Mouse (Mus musculus): ENCODE data around the gene Smpd3.

Smpd3 gene

DNA sequence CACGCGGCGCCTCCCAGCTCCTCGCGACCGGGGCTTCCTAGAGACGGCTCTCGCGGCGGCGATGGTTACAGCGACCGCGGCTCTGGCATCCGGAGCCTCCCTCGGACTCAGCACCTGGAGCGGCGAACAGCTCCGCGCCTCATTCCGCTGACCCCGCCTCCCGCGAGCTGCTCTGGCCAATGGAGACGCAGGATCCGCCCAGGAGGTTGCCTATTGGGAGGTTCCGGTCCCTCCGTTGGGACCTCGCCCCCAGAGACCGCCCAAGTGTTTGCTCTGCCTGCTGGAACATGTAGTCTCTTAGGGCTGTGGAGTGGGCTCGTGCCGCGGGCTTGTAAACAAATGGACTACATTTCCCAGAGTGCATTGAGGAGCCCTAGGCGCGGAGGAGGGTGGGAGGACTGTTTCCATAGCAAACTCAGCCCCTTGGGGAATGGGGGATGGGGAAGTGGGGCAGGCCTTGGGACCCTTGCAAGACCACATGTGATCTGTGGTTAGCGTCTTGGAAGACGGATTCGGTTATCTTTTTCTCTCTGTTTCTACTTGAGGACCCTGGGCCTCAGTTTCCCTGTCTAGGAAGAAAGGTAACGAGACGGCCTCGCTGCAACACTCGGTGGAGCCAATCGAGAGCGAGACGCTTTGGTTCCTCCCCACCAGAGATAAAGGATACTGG lies at the start of gene Smpd3:
Gene Smpd3, minus strand, starts transcription at position 137 of the 670 bp plus-strand sequence.
- DNase-seq (ENCODE audit: low spot score), result peak; percentile 96

DNA sequence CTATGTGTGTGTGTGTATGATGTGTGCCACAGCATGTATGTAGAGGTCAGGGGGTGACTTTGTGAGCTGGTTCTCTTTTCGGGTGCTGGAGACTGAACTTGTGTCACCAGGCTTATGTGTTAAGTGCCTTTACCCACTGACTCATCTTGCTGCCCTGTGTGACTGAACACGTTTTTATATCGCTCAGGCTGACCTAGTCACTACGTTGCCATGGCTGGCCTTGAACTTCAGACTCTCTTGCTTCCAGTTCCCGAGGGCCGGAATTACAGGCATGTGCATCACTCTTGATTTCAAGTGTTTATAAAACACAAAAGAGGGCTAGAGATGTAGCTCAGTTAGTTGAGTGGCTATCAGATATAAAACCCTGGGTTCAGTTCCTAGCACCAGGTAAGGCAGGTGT lies 43.2 kb upstream of the Smpd3 start:
- no peak for DNase-seq (ENCODE audit: low spot score)

GRCm38 (mm10) chr8:106379357-106379756 lies 41.6 kb upstream of the Smpd3 start:
- DNase-seq (ENCODE audit: low spot score), result no peak

DNA sequence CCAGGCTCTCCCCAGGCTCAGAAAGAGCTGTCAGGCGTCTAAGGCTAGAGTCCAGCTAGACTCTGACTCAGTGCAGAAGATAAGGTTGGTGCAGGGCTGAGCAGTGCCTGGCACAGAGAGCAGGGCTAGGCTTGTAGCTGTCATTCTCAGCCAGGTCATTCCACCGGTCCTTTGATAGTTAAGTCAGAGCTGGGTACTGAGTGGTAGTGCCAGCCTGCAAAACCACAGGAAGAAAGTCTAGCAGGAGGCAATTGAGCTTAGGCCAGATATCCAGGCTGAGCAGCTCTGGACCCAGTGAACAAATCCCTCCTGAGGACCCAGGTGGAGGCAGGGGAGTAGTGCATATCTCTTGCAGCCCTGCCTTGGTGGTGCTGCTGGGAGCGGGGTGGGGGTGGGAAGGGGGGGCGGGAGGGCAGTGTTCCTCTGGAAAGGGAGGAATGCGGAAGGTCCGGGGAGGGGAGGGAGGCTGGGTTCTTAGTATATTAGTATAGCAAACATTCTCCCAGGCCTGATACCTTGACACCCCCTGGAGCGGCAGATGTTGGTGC lies 40.8 kb upstream of the Smpd3 start:
- DNase-seq (ENCODE audit: low spot score), result no peak

GRCm38 (mm10) chr8:106376862-106377261 lies 39.1 kb upstream of the Smpd3 start:
- DNase-seq (ENCODE audit: low spot score), result no peak

- DNase-seq (ENCODE audit: low spot score), result no peak
Observed at GRCm38 (mm10) chr8:106375957-106376356, 38.2 kb upstream of the Smpd3 start.

DNA sequence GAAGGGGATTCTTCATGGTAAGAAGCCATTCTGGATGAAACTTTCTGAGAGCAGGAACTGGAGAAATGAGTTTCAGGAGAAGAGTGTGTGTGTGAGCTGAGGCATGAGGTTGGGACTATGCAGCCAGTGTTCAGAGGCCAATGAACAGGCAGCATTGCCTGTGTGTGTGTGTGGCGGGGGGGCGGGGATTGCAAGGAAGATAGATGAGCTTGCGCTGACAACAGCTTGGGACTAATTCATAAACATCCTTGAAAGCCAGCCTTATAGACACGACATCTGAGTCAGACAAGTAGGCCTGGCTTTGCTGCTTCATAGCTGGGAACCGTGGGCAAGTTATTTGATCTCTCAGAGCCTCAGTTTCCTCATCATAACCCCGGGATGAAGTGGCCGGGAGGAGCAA lies 31.3 kb upstream of the Smpd3 start:
- DNase-seq (ENCODE audit: low spot score), result no peak

DNA sequence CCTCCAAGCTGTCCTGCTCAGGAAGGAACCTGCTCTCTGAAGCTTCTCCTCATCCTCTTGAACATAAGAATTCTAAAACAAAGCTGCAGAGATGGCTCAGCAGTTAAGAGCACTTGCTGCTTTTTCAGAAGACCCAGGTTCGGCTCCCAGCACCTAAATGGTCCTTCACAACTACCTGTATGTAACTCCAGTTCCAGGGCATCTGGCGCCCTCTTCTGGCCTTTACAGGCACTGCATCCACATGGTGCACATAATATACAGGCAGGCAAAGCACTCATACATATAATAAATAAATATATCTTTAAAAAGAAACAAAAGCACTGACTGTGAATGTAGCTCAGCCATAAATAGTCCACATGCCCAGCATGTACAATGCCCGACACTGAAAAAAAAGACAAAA lies 30.7 kb upstream of the Smpd3 start:
- no peak for DNase-seq (ENCODE audit: low spot score)

GRCm38 (mm10) chr8:106364837-106365236 lies 27.0 kb upstream of the Smpd3 start:
- no peak for DNase-seq (ENCODE audit: low spot score)

DNA sequence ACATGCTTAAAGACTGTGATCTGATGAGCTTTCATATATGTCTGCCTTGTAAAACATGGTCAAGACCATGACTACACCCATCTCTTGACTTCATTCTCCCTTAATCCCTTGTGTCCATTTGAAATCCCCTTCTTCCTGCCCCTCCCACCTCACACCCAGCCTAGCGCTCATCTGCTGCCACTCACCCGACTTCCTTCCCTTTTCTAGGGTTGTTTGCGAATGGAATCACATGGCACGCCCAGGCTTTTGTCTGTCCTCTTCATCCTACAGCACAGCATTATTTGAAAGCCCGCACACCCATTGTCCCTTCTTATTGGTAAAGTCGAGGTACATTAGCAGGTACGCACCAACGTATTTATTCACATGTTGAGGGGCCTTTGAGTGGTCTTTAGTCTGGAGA lies 26.5 kb upstream of the Smpd3 start:
- DNase-seq (ENCODE audit: low spot score), result no peak

DNA sequence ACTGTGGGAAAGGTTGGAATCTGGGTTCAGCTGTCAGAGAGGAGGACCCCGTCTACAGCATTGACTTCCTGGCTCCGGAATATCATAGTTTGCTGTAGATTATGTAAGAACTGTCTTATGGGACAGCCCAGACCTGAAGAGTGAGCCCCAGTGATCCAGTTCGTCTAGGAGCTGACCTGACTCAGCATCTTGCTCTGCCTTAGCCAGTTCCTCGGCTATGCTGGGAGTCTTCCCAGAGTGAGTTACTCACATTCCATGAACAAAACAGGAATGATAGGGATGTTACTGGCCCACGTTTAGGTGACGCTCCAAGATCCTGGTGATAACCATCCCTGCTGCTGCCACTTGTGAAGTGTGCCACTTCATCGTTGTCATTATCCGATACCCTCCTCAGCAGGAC lies 25.5 kb upstream of the Smpd3 start:
- no peak for DNase-seq (ENCODE audit: low spot score)

DNA sequence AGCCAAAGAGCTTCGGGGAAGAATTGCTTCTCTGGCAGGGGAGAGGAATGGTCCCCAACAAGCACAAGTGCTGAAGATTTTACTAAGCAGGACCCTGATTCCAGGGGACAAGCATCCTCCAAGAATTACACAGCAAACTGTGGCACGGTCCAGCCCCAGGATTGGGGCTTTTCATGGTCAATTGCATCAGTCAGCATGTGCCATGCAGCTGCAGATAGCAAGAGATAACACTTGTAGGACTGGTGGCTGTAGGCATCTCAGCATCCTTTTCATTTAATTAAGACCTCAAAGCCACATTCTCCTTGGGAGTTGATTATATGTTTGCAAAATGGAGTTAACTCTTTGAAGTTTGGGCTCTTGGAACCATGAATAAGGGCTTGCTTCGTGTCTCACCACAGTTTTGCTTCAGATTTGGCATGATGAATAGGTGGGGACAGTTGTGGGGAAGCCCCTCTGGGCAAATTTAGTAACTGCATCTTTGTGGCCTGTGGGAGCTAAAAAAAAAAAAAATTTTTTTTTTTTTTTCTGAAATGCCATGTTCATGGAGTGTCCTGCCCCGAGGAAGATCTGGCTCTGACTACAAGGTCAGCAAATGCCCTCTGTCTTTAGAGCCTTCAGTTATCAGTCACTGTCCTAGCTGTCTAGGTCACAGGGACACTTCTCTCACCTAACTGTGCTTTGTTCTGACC lies 22.0 kb upstream of the Smpd3 start:
- DNase-seq (ENCODE audit: low spot score), result no peak

DNA sequence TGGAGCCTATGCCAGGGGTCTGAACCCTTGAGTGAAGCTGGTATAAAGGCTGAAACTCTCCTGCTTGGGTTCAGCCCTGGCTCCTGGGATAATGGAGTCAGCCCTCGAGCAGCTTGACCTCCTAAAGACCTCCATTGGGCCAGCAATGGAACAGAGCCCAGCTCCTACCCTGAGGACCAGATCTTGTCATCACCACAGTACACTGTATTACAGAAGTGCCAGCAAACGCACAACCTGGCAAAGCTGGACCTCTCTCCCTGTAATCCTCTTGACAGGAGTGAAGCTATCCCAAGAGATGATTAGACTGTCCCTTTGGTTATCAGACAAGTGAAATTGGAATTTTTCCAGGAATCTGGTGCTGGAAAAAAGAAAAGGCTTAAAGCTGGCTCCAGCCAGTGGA lies 13.3 kb upstream of the Smpd3 start:
- DNase-seq (ENCODE audit: low spot score), result no peak

DNA sequence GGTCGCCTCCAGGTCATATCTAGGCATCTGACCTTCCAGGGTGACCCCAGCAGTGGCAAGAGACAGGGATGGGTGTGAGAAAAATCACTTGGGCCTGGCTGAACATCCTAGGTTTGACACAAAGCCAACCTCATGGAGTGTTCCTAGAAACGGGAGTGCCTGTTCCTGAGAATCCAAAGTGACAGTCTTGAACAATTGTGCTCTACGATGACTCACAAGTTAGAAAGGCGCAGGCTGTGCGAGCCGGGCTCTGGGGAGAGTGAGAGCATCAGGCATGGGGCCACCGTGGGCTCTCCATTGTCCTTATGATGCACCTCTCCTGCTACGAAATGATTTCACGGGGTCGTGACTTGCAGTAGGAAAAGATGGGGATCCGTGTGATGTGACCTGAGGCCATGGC lies 11.6 kb upstream of the Smpd3 start:
- DNase-seq (ENCODE audit: low spot score), result no peak

DNA sequence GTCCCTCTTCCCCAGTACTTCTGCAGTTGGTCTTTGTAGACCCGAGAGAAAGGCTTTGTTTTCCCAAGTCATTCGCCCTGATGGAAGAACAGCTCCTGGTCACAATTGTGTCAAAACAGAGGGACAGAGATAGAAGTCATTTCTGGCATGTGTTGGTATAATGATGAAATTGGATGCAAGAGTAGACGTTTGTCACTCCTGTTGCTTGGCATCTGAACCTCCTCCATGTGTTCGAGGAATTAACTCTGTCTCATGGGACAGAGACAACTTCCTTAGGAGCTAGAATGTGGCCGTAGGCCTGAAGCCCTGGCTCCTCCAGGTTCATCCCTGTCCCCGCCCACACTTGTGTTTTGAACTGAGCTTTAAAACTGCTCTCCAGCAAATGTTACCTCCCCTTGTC lies 8.3 kb upstream of the Smpd3 start:
- DNase-seq (ENCODE audit: low spot score), result no peak

- DNase-seq (ENCODE audit: low spot score), result no peak
Observed at GRCm38 (mm10) chr8:106343471-106343870, 5.7 kb upstream of the Smpd3 start.

- DNase-seq (ENCODE audit: low spot score), result no peak
Observed at GRCm38 (mm10) chr8:106342828-106343227, 5.0 kb upstream of the Smpd3 start.

DNA sequence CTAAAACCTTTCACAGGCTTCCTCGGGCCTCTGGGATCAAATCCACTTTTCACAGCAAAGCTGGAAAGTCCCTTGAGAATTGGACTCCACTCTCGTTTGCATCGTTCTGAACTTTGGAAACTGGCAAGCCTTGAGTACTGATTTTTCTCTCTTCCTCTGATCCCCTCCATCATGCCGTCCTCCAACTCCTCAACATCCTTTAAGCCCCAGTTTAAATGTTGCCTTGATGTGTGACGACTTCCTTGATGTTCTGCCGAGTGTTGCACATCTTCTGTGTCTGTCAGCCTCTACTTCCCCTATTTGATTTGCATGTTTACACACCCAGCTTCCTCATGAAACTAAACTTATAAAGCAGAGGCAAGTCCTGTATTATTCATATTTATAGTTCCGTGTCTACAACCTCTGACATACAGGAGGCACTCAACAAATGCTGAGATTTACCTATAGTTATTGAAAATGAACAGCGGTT lies 987 bp upstream of the Smpd3 start:
- DNase-seq (ENCODE audit: low spot score), result no peak

GRCm38 (mm10) chr8:106336561-106336960 lies 1.2 kb downstream of the Smpd3 start:
- no peak for DNase-seq (ENCODE audit: low spot score)

- DNase-seq (ENCODE audit: low spot score), result no peak
Observed at GRCm38 (mm10) chr8:106336031-106336430, 1.8 kb downstream of the Smpd3 start.

DNA sequence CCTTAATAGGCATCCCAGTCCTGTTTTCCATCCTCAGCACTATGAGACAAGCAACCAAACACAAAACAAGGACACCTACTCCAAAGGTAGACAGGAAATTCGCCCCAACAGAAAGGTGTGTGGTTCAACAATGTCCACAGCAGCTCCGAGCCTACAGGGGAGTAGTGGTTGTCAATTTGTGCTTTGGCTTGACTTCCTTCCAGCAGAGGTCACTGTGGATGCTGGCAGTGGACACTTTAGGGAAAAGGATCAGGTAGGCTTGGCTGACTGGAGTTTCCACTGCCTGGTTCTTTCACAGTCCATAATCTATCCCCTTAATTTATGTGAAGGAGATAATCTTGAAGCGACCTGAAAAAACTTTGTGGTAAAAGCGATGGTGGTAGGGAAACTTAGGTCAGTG lies 2.6 kb downstream of the Smpd3 start:
- no peak for DNase-seq (ENCODE audit: low spot score)

GRCm38 (mm10) chr8:106333346-106333745 lies 4.4 kb downstream of the Smpd3 start:
- no peak for DNase-seq (ENCODE audit: low spot score)

GRCm38 (mm10) chr8:106332498-106332897 lies 5.3 kb downstream of the Smpd3 start:
- DNase-seq (ENCODE audit: low spot score), result no peak

- DNase-seq (ENCODE audit: low spot score), result no peak
Observed at GRCm38 (mm10) chr8:106326624-106327023, 11.2 kb downstream of the Smpd3 start.

Data from ovary, postnatal 14 days (tissue).